21 mouse cellular contexts compared by ENCODE assay signal in the genomic region with DNA sequence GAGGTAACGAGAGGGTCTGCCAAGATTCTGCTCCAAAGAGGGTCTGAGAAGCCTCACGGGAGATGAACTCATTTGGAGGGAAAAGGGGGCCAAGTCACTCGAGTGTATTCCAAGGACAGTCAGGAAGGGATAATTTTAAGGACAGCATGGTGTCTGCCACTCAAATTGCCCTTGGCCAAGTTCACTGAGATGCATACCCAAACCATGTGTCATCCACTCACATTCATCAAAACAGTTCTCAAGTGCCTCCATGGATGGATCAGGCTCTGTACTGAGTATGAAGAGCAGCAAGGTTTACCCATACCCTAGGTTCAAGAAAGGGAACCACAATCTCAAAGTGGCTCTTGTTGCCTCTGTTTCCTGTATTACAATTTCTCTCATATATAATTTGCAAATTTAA.
"Had no signal": no experiment of that assay in that cellular context is flagged by ENCODE, and none has a peak within 500 bp of the region (broad histone marks: within the 10 kb centered on the region; RNA-seq: fewer than 3 reads in every experiment).

No protein-coding gene starts in this region.

- DNase-seq: kidney, postnatal 14 days; kidney, postnatal 4 days; left cerebral cortex, postnatal 4 days; lung, adult 18-20 months; lung, postnatal 10 days; lung, postnatal 36 days; right cerebral cortex, adult 18-20 months; right cerebral cortex, postnatal 14 days; right cerebral cortex, postnatal 4 days; thymus, adult 2 months; thymus, postnatal 14 days; thymus, postnatal 4 days had no signal

- H3K4me3 ChIP-seq: limb, embryonic 12.5 days; limb, embryonic 15.5 days; lung, embryonic 15.5 days; midbrain, embryonic 12.5 days; midbrain, embryonic 15.5 days; neural tube, embryonic 12.5 days; neural tube, embryonic 15.5 days had no signal

- H3K4me1 ChIP-seq: limb, embryonic 12.5 days; limb, embryonic 15.5 days; lung, embryonic 15.5 days; midbrain, embryonic 12.5 days; midbrain, embryonic 15.5 days; neural tube, embryonic 12.5 days; neural tube, embryonic 15.5 days had no signal

- H3K27ac ChIP-seq: limb, embryonic 12.5 days; limb, embryonic 15.5 days; liver, embryonic 14.5 days; lung, embryonic 15.5 days; midbrain, embryonic 12.5 days; midbrain, embryonic 15.5 days; neural tube, embryonic 12.5 days; neural tube, embryonic 15.5 days; stomach, postnatal 0 days had no signal

- H3K27me3 ChIP-seq: limb, embryonic 12.5 days; limb, embryonic 15.5 days; lung, embryonic 15.5 days; midbrain, embryonic 12.5 days; midbrain, embryonic 15.5 days; neural tube, embryonic 12.5 days; neural tube, embryonic 15.5 days had no signal
